Mouse (Mus musculus) embryonic facial prominence, embryonic 12.5 days (tissue): ENCODE measurements around the gene Qars. TPM values are rescaled to one million over a fixed set of nuclear protein-coding genes. Genes with fewer than 3 reads are reported as not detected.

ENCODE experiments used
- ATAC-seq: fragments of 200-750 bp; cut with Nextera tagmentation; 2 replicates; pipeline ENCODE4 v1.8.0; 2017; ENCODE audit not compliant: insufficient number of reproducible peaks, insufficient read depth, low FRiP score, low TSS enrichment
- H3K27ac ChIP-seq: fragments of 300-500 bp; sonication (generic); 2 replicates; pipeline ENCODE4 v1.5.1; 2016; ENCODE audit warnings: mild to moderate bottlenecking
- H3K27me3 ChIP-seq: fragments of 300-500 bp; sonication (generic); 2 replicates; pipeline ENCODE4 v1.6.1; 2016; ENCODE audit warnings: mild to moderate bottlenecking, moderate library complexity
- H3K36me3 ChIP-seq: fragments of 300-500 bp; sonication (generic); 2 replicates; pipeline ENCODE4 v1.6.1; 2016; ENCODE audit warnings: mild to moderate bottlenecking
- H3K4me1 ChIP-seq: fragments of 300-500 bp; sonication (generic); 2 replicates; pipeline ENCODE4 v1.6.1; 2016
- H3K4me2 ChIP-seq: fragments of 300-500 bp; sonication (generic); replicated peaks from 2 replicates; pipeline ENCODE4 v1.6.1; 2016; ENCODE audit warnings: mild to moderate bottlenecking, moderate library complexity
- H3K4me3 ChIP-seq: fragments of 300-500 bp; sonication (generic); 2 replicates; pipeline ENCODE4 v1.5.1; 2016; ENCODE audit warnings: mild to moderate bottlenecking
- H3K9ac ChIP-seq: fragments of 300-500 bp; sonication (generic); 2 replicates; pipeline ENCODE4 v1.6.1; 2016; ENCODE audit warnings: mild to moderate bottlenecking, moderate library complexity
- H3K9me3 ChIP-seq: fragments of 300-500 bp; sonication (generic); 2 replicates; pipeline ENCODE4 v1.6.1; 2016; ENCODE audit warnings: mild to moderate bottlenecking, moderate library complexity
- WGBS: fragments of 180-500 bp; shearing (Covaris S2); methylation state at CpG from one replicate; pipeline ENCODE4 v1.1.7; 2016; 5-methylcytosine and 5-hydroxymethylcytosine counted together
- polyA plus RNA-seq: library from polyadenylated mRNA; unstranded; fragments of >200 nt; fragmentation: Nextera tagmentation; extraction: Ambion mirVana; gene quantifications from 2 replicates; pipeline ENCODE4 v1.2.1, GENCODE M21; 2016

Gene Qars
- polyA plus RNA-seq, 1 experiment from 2014 or later = 115 TPM

DNA sequence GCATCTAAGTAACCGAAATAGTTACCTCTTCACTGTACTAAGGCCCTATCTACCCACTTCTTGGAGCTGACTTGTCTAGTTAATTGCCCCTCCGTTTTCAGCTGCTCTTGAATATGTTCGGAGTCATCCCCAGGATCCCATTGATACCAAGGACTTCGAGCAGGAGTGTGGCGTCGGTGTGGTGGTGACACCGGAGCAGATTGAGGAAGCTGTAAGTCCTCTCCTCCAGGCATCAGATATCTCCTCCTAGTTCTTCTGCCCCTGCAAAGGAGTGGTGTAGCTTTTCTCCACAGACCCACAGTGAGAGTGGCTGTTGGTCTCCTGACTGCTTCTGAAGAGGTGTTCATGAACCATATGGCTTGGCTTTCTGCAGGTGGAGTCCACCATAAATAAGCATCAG lies 1.3 kb downstream of the Qars start:
- Histone ChIP-seq H3K9me3 (no peaks in the 10 kb centered on the region), H3K4me1 (peaks cover 11% of the 10 kb centered on the region), H3K4me2 (peak overlapping the region; percentile 87), H3K4me3 (peak overlapping the region; percentile 60), H3K9ac (peak overlapping the region; percentile 71), H3K36me3 (peaks cover 43% of the 10 kb centered on the region), H3K27me3 (no peaks in the 10 kb centered on the region), H3K27ac (no peak overlapping the region)
- ATAC-seq = no peak
- WGBS = 95% methylated on average over 7 of the region's 7 CpGs

DNA sequence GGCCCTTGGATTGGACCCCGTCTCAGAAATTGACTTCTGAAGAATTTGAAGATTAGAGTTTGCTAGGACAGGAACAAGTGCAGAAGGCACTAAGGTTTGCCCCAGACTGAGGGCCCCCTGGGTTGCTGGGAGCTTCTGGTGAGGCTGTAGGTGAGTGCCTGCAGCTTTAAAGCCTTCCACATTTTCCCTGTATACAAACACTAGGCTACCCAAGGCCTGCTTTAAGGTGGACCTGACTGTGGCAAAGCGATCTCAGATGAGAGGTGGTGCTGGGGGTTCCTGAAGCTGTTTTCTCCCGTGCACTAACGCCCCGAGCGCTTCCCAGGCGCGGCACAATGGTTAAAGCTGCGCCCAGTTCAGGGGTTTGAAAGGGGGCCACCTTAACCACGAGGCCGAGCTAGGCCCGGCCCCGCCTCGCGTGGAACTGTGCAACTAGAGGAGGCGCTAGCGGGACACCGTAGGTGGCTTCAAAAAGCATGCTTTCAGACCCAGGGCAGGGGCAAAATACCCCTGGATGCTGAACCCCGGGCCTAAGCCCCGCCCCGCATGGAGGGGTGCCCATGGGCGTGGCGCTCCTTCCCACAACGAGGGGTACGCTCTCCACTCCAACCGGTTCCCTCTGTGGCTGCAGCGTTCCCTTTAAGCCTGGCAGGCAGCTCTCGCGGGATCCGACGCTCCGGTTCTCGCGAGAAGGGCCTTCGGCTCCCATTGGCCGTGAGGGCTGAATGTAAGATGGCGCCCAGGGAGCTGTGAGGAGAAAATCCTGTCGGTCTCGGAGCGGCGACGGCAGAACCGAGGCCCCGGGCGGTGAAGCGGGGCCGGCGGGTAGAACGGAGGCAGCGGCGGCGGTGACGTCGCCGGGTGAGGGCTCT lies 9.1 kb downstream of the Qars start, which contains the start of gene Qrich1:
Gene Qrich1, plus strand, starts transcription at position 427 of the 872 bp plus-strand sequence.
- peak; percentile 94 for ATAC-seq
- H3K4me3 ChIP-seq = peak within 1 kb of the TSS; percentile 94
- H3K9ac ChIP-seq = peak within 1 kb of the TSS; percentile 96
- no peaks in the 10 kb centered on the region for H3K9me3 ChIP-seq
- H3K27ac ChIP-seq = peak within 1 kb of the TSS; percentile 99
- peaks cover 47% of the 10 kb centered on the region for H3K36me3 ChIP-seq
- under 1% methylated on average over 53 of the region's 55 CpGs for WGBS
- H3K27me3 ChIP-seq = no peaks in the 10 kb centered on the region
- peak within 1 kb of the TSS; percentile 70 for H3K4me2 ChIP-seq
- H3K4me1 ChIP-seq = peaks cover 18% of the 10 kb centered on the region

DNA sequence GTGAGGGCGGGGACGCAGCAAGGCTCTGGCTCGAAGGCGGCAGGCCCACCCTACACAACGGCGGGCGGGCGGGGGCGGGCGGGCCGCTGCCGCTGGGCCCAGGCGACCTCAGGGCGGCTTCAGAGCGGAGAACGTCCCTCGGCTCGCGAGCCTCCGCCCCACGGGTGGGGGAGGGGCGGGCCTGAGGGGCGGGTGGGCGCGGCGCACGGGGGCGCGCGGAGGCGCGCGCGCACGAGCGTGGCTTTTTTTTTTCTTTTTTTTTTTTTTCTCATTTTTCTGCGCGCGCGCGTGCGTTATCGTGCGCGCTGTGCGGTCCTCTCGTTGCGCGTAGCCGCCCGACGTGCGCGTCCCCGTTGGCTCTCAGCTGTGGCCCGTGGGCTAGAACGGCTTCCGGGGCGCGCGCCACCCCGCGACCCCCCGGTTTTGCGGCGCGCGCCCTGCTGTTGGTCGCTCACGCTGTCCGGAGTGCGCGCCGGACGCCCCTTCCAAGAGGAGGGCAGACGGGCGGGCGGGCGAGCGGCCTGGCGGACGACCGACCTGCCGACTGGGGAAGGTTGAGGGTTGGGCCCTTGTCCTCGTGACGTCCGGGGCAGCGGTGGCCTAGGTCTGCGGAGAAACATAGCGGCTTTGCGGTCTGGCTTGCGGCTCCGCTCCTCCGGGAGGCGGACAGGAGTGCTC lies 9.9 kb downstream of the Qars start:
- peak overlapping the region; percentile 96 for H3K9ac ChIP-seq
- H3K27me3 ChIP-seq = no peaks in the 10 kb centered on the region
- peaks cover 18% of the 10 kb centered on the region for H3K4me1 ChIP-seq
- peaks cover 41% of the 10 kb centered on the region for H3K36me3 ChIP-seq
- H3K9me3 ChIP-seq = no peaks in the 10 kb centered on the region
- WGBS = under 1% methylated on average over 69 of the region's 95 CpGs
- peak overlapping the region; percentile 99 for H3K27ac ChIP-seq
- peak; percentile 73 for ATAC-seq
- peak overlapping the region; percentile 70 for H3K4me2 ChIP-seq
- H3K4me3 ChIP-seq = peak overlapping the region; percentile 94

DNA sequence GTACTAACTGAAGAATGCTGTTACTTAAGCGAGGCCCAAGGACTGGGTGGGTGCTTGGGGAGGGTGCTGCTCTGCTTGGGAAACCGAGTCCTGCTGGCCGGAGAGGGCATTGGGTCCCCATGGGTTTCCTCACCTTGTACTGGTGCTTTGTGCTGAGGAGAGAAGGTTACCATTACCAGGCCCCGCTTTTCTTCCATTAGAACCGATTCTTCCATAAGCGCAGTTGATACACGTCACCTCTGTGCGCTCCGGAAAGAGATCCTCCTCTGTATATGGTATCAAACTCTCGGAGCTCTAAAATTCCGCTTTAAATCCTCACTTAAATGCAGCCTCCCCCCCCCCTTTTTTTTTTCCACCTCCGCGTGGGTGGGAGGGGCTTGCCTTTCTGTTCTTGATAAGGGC lies 10.4 kb downstream of the Qars start:
- Histone ChIP-seq H3K27ac (peak overlapping the region; percentile 99), H3K36me3 (peaks cover 38% of the 10 kb centered on the region), H3K27me3 (no peaks in the 10 kb centered on the region), H3K4me2 (peak overlapping the region; percentile 63), H3K4me1 (peaks cover 18% of the 10 kb centered on the region), H3K9ac (peak overlapping the region; percentile 96), H3K4me3 (peak overlapping the region; percentile 94), H3K9me3 (no peaks in the 10 kb centered on the region)
- ATAC-seq = 0 out of 2 replicates have a peak, but pooled peaks have one; percentile 2
- WGBS = 0% methylated on average over 13 of the region's 13 CpGs

DNA sequence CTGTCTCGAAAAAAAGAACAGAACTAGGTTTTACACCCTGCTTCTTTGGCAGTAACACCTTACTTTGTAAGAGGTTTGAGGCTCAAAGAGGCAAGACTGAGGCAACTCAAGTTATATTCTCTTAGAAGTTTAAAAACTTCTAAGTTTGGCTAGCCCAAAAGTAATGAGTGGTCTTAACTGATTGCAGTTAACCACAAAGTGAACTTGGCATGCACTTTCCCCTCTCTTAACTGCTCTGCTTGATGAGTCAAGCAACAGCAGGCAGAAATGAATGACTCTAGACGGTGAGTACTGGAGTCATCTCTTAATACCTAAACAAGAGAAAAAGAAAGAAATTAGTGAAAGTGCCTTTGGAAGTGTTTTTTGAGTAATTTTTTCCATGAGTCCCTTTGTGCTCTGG lies 14.1 kb downstream of the Qars start:
- Histone ChIP-seq H3K4me3 (no peak overlapping the region), H3K4me1 (peaks cover 8% of the 10 kb centered on the region), H3K9ac (no peak overlapping the region), H3K36me3 (peaks cover 21% of the 10 kb centered on the region; the same call in 1 of the 2 replicates), H3K9me3 (no peaks in the 10 kb centered on the region), H3K27ac (no peak overlapping the region), H3K27me3 (no peaks in the 10 kb centered on the region), H3K4me2 (no peak overlapping the region)
- no peak for ATAC-seq
- 85% methylated on average over 2 of the region's 2 CpGs for WGBS

DNA sequence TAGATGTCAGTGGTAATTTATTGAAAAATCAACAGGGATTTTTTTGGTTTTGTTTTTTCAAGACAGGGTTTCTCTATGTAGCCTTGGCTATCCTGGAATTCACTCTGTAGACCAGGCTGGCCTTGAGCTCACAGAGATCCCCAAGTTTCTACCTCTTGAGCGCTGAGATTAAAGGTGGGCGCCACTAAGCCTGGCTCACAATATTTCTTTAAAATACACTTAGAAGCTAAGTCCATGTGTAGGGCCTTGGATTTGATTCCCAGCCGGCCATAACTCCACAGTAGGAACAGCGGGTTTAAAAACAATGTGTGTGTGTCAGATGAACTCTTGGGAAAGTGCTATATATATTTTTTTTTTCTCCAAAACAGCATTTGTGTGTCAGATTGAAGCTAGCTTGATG lies 15.8 kb downstream of the Qars start:
- Histone ChIP-seq H3K9me3 (no peaks in the 10 kb centered on the region), H3K4me2 (no peak overlapping the region), H3K27me3 (no peaks in the 10 kb centered on the region), H3K4me3 (no peak overlapping the region), H3K9ac (no peak overlapping the region), H3K4me1 (peaks cover 8% of the 10 kb centered on the region), H3K36me3 (peaks cover 21% of the 10 kb centered on the region; the same call in 1 of the 2 replicates), H3K27ac (no peak overlapping the region)
- WGBS = 96% methylated on average over 4 of the region's 4 CpGs
- ATAC-seq = no peak

DNA sequence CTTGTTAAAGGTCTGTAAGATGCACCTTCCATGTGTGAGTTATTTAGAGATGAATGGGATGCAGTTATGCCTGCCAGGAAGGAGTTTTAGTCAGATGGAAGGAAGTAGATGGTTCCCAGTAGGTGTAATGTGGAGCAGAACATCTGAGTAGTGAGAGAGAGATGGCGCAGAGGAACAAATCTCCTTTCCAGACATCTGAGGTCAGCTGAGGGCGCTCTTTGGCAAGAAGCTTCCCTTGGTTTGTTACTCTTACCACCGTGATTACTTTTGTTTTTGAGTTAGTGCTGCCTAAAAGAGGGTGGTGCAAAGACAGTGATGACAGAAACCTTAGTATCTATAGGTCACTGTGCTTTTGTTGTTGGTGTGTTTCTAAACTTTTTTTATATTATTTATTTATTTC lies 17.9 kb downstream of the Qars start:
- no peak overlapping the region for H3K9ac ChIP-seq
- H3K36me3 ChIP-seq = peaks cover 37% of the 10 kb centered on the region
- H3K27me3 ChIP-seq = no peaks in the 10 kb centered on the region
- no peak overlapping the region for H3K27ac ChIP-seq
- no peak overlapping the region for H3K4me2 ChIP-seq
- H3K9me3 ChIP-seq = no peaks in the 10 kb centered on the region
- ATAC-seq = no peak
- H3K4me3 ChIP-seq = no peak overlapping the region
- H3K4me1 ChIP-seq = no peaks in the 10 kb centered on the region
- 88% methylated on average over 3 of the region's 3 CpGs for WGBS

DNA sequence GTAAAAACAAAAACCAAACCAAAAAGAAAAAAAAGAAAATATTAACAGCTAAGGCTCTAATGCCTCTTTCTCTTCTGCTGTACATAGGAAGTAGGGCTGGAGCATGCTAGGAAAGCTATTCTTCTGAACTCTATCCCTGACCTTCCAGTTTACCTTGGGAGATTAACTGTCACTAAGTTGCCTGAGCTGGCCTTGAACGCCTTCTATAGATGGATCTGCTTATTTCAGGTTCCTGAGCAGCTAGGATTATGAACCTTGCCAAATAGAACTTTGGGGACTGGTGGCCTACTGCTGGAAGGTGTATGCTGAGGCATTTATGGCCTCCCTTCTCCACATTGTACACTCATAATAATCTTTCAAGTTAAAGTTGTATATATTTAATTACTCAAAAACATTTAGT lies 23.4 kb downstream of the Qars start:
- no peaks in the 10 kb centered on the region for H3K4me1 ChIP-seq
- H3K4me3 ChIP-seq = no peak overlapping the region

DNA sequence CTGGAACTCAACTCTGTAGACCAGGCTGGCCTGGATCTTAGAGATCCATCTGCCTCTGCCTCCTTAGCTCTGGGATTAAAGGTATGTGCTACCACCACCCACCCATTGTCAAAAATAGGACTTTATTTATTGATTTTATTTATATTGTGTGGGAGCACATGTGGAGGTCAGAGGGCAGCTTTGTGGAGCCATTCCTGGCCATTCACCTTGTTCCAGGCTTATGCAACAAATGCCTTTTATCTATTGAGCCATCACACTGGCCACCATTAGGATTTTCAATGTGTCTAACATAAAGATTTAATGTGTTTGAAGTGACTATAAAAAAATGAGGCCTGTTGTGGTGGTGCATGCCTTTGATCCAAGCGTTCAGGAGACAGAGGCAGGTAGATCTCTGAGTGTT lies 24.0 kb downstream of the Qars start:
- WGBS = 89% methylated on average over 1 of the region's 1 CpGs

More for the DNA sequence above, 23.4 kb downstream of the Qars start:
- H3K9ac ChIP-seq = no peak overlapping the region
- ATAC-seq = no peak
- H3K36me3 ChIP-seq = peaks cover 72% of the 10 kb centered on the region
- whole genome bisulfite sequencing = 83% methylated on average over 1 of the region's 1 CpGs
- no peaks in the 10 kb centered on the region for H3K9me3 ChIP-seq
- H3K27me3 ChIP-seq = no peaks in the 10 kb centered on the region
- H3K27ac ChIP-seq = no peak overlapping the region
- no peak overlapping the region for H3K4me2 ChIP-seq

DNA sequence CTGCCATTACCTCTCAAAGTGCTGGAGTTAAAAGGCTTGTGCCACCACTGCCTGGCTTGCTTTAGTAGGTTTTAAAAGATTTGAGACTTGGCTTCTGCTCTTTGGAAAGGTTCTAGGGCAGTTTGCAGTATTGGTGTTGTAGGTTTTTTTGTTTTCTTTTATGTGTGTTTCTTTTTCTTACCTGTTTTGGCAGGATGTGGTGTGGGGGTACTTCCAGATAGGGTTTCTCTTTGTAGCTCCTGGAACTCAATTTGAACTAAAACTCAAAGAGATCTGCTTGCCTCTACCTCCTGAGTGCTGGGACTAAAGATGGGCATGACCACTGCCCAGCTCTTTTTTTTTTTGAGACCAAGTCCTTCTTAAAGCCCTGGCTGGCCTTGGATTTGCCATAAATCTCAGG lies 33.3 kb downstream of the Qars start:
- H3K9me3 ChIP-seq = no peaks in the 10 kb centered on the region
- no peaks in the 10 kb centered on the region for H3K4me1 ChIP-seq
- H3K4me2 ChIP-seq = no peak overlapping the region
- H3K4me3 ChIP-seq = no peak overlapping the region
- no peaks in the 10 kb centered on the region for H3K27me3 ChIP-seq
- H3K27ac ChIP-seq = no peak overlapping the region
- no peak for ATAC-seq
- peaks cover 88% of the 10 kb centered on the region for H3K36me3 ChIP-seq
- no peak overlapping the region for H3K9ac ChIP-seq

More for the DNA sequence above, 24.0 kb downstream of the Qars start:
- no peaks in the 10 kb centered on the region for H3K27me3 ChIP-seq
- no peak overlapping the region for H3K27ac ChIP-seq
- ATAC-seq = no peak
- H3K4me1 ChIP-seq = no peaks in the 10 kb centered on the region
- H3K9me3 ChIP-seq = no peaks in the 10 kb centered on the region
- no peak overlapping the region for H3K4me2 ChIP-seq
- H3K36me3 ChIP-seq = peaks cover 77% of the 10 kb centered on the region
- H3K4me3 ChIP-seq = no peak overlapping the region
- H3K9ac ChIP-seq = no peak overlapping the region

DNA sequence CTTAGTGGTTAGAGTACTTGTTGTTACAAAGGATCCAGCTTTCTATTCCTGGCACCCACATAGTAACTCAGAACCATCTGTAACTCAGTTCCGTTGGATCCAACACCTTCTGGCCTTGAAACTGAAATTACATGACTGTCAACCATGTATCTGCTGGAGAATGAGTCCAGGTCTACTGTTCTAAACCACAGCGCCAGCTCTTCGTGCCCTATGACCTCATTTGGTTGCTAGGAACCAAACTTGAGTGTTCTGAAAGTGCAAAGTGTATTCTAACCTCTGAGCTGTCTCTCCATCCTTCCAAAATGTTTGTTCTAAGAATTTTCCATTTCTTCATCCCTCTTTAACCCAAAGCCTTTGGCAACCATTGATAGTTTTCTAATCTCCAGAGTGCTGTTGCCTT lies 38.5 kb downstream of the Qars start:
- Histone ChIP-seq H3K4me1 (no peaks in the 10 kb centered on the region), H3K27me3 (no peaks in the 10 kb centered on the region), H3K36me3 (peaks cover 85% of the 10 kb centered on the region), H3K27ac (no peak overlapping the region), H3K9me3 (no peaks in the 10 kb centered on the region), H3K4me3 (no peak overlapping the region), H3K9ac (no peak overlapping the region), H3K4me2 (no peak overlapping the region)
- no peak for ATAC-seq
- WGBS = 94% methylated on average over 3 of the region's 3 CpGs

DNA sequence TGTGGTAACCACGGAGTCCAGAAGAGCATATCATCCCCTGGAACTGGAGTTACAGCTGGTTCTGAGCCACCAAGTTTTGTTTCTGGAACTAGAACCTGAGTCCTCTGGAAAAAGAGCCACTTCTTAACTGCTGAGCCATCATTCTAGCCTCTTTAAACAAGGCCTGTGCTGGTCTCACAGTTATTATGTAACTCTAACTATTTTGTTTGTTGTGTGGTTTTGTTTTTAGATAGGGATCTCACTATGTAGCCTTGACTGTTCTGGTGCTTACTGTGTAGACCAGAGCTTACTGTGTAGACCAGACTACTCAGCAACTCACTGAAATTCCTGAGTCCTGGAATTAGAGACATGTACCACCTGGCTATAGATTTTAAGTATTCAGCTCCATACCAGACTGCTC lies 39.4 kb downstream of the Qars start:
- no peaks in the 10 kb centered on the region for H3K4me1 ChIP-seq
- no peak overlapping the region for H3K4me3 ChIP-seq
- 81% methylated on average over 1 of the region's 1 CpGs for WGBS
- H3K4me2 ChIP-seq = no peak overlapping the region
- no peaks in the 10 kb centered on the region for H3K9me3 ChIP-seq
- no peak for ATAC-seq
- H3K9ac ChIP-seq = no peak overlapping the region
- H3K36me3 ChIP-seq = peaks cover 80% of the 10 kb centered on the region
- H3K27me3 ChIP-seq = no peaks in the 10 kb centered on the region
- no peak overlapping the region for H3K27ac ChIP-seq
